Mouse (Mus musculus): ENCODE measurements around the gene Zcchc10.
"Not testable (repeated sequence)": the region's sequence is repeated elsewhere in the genome, so short reads cannot be mapped to it uniquely, and the experiment has no call there.

GRCm38 (mm10) chr11:53290187-53290586, 34.3 kb upstream of the Zcchc10 start:
- TF ChIP-seq POLR2A (IDR thresholded peaks at IDR 0.05; ENCODE audit: low read depth, low read length); CTCF (IDR thresholded peaks at IDR 0.05; ENCODE audit: borderline replicate concordance, insufficient read depth, low read length): not testable (repeated sequence)
